Mouse (Mus musculus) cerebellum, adult 2 months (tissue): ENCODE data around the gene Smap2. TPM values are rescaled to one million over a fixed set of nuclear protein-coding genes. Genes with fewer than 3 reads are reported as not detected.

Experiments
- DNase-seq, 2 experiments: peaks; one replicate each; pipeline ENCODE4 v3.0.0; 2021
- H3K27ac ChIP-seq: fragments of 200-500 bp; 2 replicates; pipeline ENCODE4 v1.5.1; 2012; ENCODE audit warnings: low read length, control low read depth, inconsistent platforms; ENCODE audit not compliant: insufficient read depth
- H3K27me3 ChIP-seq: fragments of 200-500 bp; 2 replicates; pipeline ENCODE4 v1.6.1; 2012; ENCODE audit warnings: inconsistent platforms, mild to moderate bottlenecking, low read length, moderate library complexity; ENCODE audit not compliant: control insufficient read depth, insufficient read depth
- H3K4me1 ChIP-seq: fragments of 200-500 bp; 2 replicates; pipeline ENCODE4 v1.6.1; 2011; ENCODE audit warnings: low read length; ENCODE audit not compliant: control insufficient read depth, insufficient read depth
- H3K4me3 ChIP-seq: fragments of 200-500 bp; replicated peaks from 2 replicates; pipeline ENCODE3; 2011; ENCODE audit warnings: mild to moderate bottlenecking, low read depth, low read length, control low read depth; ENCODE audit not compliant: insufficient read depth
- CTCF ChIP-seq: fragments of 200-500 bp; IDR thresholded peaks from 2 replicates; pipeline ENCODE4 v1.5.1; 2011; ENCODE audit warnings: low read depth, mild to moderate bottlenecking, control low read depth, low read length, moderate library complexity, borderline replicate concordance; ENCODE audit not compliant: insufficient read depth
- POLR2A ChIP-seq: fragments of 200-500 bp; IDR thresholded peaks from 2 replicates; pipeline ENCODE4 v1.6.1; 2011; ENCODE audit warnings: low read length, control low read depth, borderline replicate concordance; ENCODE audit not compliant: insufficient read depth
- WGBS: fragments of 180-500 bp; shearing (Covaris S2); methylation state at CpG from one replicate; pipeline ENCODE4 v1.1.7; 2018; 5-methylcytosine and 5-hydroxymethylcytosine counted together
- polyA plus RNA-seq: library from polyadenylated mRNA; depleted of rRNA; stranded (reverse); fragments of >200 nt; gene quantifications from 2 replicates; pipeline ENCODE4 v1.2.3, GENCODE M21; 2012

The Smap2 gene
- polyA plus RNA-seq, 1 experiment, result 90.6 TPM

GRCm38 (mm10) chr4:121028659-121029392, 11.8 kb upstream of the Smap2 start:
- Histone ChIP-seq H3K27ac (no peak overlapping the region), H3K27me3 (no peaks in the 10 kb centered on the region), H3K4me3 (no peak overlapping the region), H3K4me1 (no peaks in the 10 kb centered on the region)
- peak; percentile 41 to 50 for DNase-seq
- 24% methylated on average over 14 of the region's 14 CpGs for WGBS
- TF ChIP-seq CTCF, result peak; percentile 67
- TF ChIP-seq POLR2A, result no peak

DNA sequence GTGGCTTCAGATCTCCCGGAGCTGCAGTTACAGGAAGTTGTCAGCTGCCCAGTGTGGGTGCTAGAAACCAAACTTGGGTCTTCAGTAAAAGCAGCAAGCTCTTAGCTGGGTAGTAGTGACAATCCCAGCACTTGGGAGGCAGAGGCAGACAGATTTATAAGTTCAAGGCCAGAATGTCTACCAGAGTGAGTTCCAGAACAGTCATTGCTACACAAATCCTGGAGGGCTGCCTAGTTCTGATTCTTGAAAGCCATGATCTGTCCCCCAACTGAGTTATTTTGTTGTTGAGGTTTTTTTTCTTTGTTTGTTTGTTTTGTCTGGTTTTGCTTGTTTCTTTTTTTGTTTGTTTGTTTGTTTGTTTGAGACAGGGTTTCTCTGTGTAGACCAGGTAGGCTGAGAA, 11.1 kb upstream of the Smap2 start:
- Histone ChIP-seq H3K27me3 (no peaks in the 10 kb centered on the region), H3K27ac (no peak overlapping the region), H3K4me3 (no peak overlapping the region), H3K4me1 (no peaks in the 10 kb centered on the region)
- 92% methylated on average over 1 of the region's 1 CpGs for WGBS
- TF ChIP-seq POLR2A (no peak), CTCF (no peak)
- no peak for DNase-seq

GRCm38 (mm10) chr4:121025681-121026080, 8.6 kb upstream of the Smap2 start:
- Histone ChIP-seq H3K4me1 (no peaks in the 10 kb centered on the region), H3K27me3 (no peaks in the 10 kb centered on the region), H3K27ac (no peak overlapping the region), H3K4me3 (no peak overlapping the region)
- DNase-seq, result no peak
- TF ChIP-seq CTCF (no peak), POLR2A (no peak)
- WGBS, result 68% methylated on average over 2 of the region's 2 CpGs

DNA sequence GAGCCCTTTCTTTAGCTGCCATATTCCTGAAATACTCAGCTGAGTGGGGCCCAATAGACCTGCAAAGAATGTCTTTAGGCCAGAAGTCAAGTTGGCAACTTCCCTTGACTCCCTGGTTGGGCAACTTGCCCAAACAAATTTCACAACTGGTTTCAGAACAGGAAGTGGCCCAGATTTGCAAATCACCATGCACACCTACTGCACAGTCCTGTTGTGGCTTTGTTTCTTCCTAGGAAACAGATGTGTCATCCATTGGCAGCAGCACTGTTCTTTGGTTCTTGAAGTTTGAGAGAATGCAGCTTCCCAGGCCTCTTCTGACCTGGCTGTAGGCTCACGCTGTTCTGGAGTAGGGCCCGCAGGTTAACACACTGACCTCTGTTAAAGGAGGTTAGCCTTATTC, 6.9 kb upstream of the Smap2 start:
- Histone ChIP-seq H3K27ac (no peak overlapping the region), H3K4me1 (no peaks in the 10 kb centered on the region), H3K4me3 (no peak overlapping the region), H3K27me3 (no peaks in the 10 kb centered on the region)
- TF ChIP-seq POLR2A (no peak), CTCF (no peak)
- WGBS, result 80% methylated on average over 2 of the region's 2 CpGs
- DNase-seq, result no peak

DNA sequence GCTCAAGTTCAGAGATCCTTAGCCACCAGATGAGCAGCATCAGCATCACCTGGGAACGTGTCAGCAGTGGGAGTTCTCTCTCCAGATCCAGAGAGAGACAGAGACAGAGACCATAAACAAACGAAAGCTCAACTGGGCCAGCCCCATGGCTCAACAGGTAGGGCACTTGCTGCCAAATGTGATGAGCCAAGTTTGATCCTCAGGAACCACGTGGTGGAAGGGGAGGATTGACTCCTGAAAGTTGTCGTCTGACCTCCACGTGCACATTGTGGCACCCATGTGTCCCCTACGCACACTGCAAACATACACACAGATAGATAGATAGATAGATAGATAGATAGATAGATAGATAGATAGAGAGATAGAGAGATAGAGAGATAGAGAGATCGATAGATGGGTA, 6.4 kb upstream of the Smap2 start:
- Histone ChIP-seq H3K27me3 (no peaks in the 10 kb centered on the region), H3K27ac (no peak overlapping the region), H3K4me3 (no peak overlapping the region), H3K4me1 (no peaks in the 10 kb centered on the region)
- TF ChIP-seq POLR2A, result no peak
- TF ChIP-seq CTCF, result no peak
- DNase-seq, result no peak
- WGBS, result 83% methylated on average over 7 of the region's 7 CpGs

- DNase-seq, result no peak
- no peak overlapping the region for H3K27ac ChIP-seq
- H3K27me3 ChIP-seq, result no peaks in the 10 kb centered on the region
- TF ChIP-seq CTCF, result no peak
- TF ChIP-seq POLR2A, result no peak
- no peaks in the 10 kb centered on the region for H3K4me1 ChIP-seq
- no peak overlapping the region for H3K4me3 ChIP-seq
These were observed 4.9 kb upstream of the Smap2 start for GRCm38 (mm10) chr4:121021911-121022310.

DNA sequence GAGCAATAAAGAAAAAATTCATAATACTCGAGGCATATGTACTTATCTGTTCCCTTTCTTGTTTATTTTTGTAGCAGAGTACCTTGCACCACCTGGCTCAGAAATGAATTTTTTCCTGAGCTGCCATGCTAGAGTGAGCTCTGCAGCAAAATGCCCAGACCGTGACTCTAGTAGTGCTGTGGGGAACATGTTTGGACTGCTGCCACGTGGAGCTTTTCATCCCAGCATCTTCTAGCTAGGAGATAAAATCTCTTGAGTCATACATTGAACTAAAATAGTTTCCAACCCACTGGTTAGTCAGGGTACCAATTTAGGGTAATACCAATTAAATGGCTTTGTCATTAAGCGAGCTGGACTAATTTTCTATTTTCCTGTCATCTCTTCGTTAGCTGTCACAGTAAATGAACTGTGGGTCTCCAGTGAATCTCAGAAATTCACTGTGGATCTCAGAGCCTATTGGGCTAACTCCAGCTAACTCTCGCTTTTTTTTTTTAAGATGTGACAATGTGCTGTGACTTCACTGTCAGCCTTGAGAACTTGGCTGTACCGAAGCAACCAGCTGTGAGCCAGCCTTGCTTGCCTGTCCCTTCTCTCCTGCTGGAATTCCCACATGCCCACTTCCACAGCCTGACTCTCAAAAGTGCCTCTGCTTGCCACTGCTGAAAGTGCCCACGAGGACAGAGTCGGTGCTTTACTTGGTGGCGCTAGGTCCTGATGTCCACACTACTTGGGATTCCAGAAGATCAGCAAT, 3.2 kb upstream of the Smap2 start:
- Histone ChIP-seq H3K4me1 (no peaks in the 10 kb centered on the region; the same call in 1 of the 2 replicates), H3K27ac (no peak overlapping the region), H3K27me3 (no peaks in the 10 kb centered on the region), H3K4me3 (no peak overlapping the region)
- no peak for DNase-seq
- 44% methylated on average over 10 of the region's 10 CpGs for WGBS
- no peak for TF ChIP-seq POLR2A
- TF ChIP-seq CTCF, result no peak

DNA sequence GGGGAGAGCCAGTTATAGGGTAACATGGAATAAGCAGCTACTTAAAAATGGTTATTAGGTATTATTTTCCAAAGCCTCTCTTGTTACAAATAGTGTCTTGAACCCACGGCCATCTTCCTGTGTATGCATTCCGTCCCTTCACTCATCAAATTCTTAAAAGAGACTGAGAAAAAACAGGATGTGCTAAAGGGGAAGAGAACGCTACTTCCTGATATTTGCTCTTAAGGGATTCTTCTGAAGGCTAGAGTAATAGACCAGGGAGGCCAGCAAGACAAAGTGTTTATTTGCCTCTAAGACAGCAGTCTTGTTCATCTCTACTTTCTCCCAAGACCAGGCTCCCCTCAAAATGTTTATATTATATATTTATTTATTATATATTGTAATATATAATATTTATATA, 1.2 kb upstream of the Smap2 start:
- no peak for DNase-seq
- no peak overlapping the region for H3K27ac ChIP-seq
- no peak for TF ChIP-seq CTCF
- no peak for TF ChIP-seq POLR2A
- H3K4me1 ChIP-seq, result no peaks in the 10 kb centered on the region; the same call in 1 of the 2 replicates
- WGBS, result 92% methylated on average over 3 of the region's 3 CpGs
- no peaks in the 10 kb centered on the region for H3K27me3 ChIP-seq
- H3K4me3 ChIP-seq, result no peak overlapping the region
